Mouse (Mus musculus) cerebellum, adult 11-12 months (tissue): ENCODE data around the gene Map4.
A peak's percentile ranks its signal among the peaks of the same experiment; 100 is the strongest.
"Not testable (repeated sequence)": the region's sequence is repeated elsewhere in the genome, so short reads cannot be mapped to it uniquely, and the experiment has no call there.

Experiments
- DNase-seq: peaks from one replicate; pipeline ENCODE4 v3.0.0; 2022

Gene Map4

DNA sequence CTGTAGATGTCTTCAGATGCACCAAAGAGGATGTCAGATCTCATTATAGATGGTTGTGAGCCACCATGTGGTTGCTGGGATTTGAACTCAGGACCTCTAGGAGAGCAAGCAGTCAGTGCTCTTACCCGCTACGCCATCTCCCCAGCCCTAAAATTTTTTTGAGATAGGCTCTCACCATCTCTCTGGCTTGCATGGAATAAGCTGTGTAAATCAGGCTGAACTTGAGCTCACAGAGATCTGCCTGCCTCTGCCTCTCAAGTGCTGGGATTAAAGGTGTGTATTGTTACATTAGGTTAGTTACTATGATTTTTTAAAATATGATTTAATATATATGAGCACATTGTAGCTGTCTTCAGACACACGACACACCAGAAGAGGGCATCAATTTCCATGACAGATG, 2.1 kb upstream of the Map4 start:
- no peak for DNase-seq

- no peak for DNase-seq
Observed at GRCm38 (mm10) chr9:109930063-109930462, 1.2 kb upstream of the Map4 start.

- peak; percentile 28 for DNase-seq
Observed at GRCm38 (mm10) chr9:109930752-109931151, 508 bp upstream of the Map4 start.

DNA sequence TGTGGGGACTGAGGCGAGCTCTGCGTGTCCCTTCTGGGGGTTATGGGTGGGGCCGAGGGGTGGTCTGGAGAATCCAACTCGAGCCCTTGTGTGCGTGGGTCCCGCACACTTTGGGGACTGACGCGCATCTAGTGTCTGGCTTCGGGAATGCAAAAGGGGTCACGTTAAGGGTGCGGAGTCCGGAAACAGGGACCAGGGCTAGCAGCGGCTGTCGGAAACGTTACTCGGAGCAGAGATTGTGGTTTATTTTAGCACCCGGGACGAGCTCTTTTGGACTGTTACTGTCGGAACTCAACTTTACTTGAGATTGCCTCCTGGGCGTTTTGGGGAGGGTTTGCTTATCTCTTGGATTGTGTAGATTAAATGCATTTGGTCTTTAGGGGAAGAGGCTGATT, 1.1 kb downstream of the Map4 start:
- DNase-seq = no peak

DNA sequence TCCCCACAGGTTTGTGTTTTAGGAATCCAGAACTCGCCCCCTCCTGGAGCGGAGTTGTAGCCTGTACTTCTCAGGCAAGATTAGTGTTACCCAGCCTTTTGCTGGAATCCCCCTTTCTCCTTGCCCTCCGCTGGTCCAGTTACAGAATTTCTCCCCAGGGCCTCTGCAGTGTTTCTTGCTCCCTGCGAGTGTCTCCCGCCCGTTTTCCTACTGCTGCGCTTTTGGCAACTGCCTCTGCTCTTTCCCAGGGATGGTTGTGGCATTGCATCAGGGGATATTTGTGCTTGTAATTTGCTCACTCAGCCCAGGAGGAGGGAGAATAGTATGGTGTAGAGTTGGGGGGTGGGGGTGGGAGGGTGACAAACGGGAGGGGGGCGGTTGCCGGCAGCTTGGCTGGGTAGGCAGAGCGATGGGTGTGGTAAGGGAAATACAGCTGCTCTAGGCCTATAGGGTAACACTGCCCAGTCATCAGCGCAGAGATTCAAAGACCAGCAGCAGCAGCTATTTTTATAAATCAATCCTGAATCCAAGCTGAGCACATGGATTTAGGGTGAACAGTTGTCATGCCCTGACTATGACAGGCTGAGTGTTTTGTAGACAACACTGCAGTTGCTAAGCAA, 1.6 kb downstream of the Map4 start:
- DNase-seq = peak; percentile 59

- DNase-seq = no peak
Observed at GRCm38 (mm10) chr9:109939401-109939800, 8.1 kb downstream of the Map4 start.

DNA sequence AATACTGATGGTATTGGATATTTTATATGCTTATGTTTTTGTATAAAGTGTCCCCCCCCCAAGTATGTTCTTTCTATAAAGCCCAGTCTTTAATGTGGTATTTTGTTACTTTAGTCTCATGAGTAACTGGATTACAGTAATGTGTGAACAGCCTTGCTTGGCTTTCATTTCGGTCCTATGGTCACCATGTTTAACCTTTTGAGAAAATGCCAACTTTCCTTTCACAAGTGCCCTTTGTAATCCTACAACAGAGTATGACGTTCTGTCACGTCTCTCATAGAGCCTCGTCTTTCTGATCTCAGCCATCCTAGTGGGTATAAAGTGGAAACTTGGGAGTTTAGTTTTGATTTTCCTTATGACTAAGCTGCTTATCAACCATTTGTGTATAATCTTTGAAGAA, 11.5 kb downstream of the Map4 start:
- no peak for DNase-seq

DNA sequence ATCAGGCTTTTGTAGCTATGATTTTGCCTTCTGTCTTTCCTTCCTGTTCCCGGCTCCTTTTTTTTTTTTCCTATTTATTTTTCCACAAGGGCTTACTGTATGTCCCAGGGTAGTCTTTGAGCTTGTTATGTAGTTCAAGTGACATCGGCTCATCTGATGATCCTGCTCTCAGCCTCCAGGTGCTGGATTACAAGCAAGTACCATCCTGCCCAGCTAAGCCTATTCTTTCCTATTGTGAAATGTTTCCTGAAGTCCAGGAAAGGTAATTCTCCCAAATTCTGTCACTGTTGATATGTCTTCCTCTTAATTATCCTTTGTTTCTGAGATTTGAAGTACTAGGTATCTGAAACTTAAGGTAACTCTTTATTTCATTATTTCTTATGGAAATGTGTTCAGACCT, 13.5 kb downstream of the Map4 start:
- DNase-seq = no peak

DNA sequence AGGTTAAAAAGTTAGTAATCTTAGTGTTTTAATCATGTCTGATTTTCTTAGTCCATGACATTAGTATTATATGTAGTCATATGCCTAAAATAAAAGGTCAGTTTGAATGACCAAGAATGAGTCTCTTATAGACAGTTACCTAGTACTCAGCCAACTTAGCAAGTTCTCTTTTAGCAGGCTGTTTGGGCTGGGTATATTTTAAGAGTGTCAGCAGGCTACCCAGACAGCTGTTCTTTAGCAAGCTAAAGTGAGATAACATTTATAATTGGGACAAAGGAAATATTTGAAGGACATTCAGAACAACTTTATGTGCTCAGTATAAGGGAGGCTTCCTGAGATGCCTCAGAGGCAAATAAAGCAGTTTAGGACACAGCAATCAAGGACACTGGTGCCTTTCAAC, 17.3 kb downstream of the Map4 start:
- DNase-seq = no peak

- DNase-seq = no peak
Observed at GRCm38 (mm10) chr9:109949801-109950200, 18.5 kb downstream of the Map4 start.

DNA sequence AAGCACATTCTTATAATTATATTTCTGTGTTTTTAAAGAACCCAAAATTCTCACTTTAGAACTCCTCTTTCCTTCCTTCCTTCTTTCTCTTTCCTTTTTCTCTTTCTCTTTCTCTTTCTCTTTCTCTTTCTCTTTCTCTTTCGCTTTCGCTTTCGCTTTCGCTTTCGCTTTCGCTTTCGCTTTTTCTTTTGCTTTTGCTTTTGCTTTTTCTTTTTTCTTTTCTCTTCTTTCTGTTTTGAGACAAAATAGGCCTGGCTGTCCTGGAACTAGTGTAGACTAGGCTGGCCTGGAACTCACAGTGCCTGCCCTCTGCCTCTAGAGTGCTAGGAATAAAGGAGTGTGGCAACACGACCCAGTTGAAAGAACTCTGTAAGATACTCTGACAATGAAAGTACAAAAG, 22.3 kb downstream of the Map4 start:
- no peak for DNase-seq

DNA sequence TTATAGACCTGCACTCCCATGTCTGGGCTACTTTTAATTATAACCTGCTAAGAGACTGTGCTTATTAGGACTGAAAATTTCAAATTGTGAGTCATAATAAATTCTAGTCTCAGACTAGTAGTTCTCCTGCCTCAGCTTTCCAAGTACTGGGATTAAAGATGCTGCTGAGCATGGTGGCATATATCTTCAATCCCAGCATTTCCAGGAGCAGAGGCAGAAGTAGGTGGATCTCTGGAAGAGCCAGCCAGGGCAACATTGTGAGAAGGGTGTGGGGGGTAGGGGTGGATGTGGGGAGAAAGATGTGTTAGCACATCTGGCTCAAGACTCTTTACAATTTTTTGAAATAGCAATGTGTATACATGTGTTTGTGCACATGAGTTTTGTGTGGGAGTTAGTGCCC, 23.4 kb downstream of the Map4 start:
- DNase-seq = no peak

DNA sequence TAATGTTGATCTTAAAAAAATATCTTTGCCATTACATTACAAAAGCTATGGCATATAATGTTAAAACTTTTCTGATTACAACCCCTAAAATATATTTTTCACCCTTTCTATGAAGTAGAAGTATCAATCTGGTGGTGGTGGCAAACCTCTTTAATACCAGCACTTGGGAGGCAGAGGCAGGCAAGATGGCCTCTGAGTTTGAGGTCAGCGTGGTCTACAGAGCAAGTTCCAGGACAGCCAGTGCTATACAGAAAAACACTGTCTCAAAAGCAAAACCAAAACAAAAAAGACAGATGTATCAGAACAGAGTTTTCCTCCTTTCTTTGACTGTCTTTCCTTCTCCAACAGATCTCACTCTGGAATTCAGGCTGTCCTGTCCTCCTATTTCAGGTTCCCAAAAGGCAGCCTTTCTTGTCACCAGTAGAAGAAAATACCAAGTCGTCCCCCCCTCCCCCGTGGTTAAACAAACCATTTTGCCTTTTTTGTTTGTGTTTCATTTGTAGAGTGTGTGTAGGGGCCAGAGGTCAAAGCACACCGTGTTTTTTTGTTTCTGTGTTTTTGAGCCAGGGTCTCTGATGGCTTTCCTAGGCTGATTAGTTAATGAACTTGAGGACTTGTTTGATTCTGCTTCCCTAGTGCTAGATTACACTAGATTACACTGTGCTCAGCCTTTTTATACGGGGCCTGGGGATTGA, 28.3 kb downstream of the Map4 start:
- no peak for DNase-seq

- no peak for DNase-seq
Observed at GRCm38 (mm10) chr9:109960593-109960992, 29.3 kb downstream of the Map4 start.

GRCm38 (mm10) chr9:109964761-109965160, 33.5 kb downstream of the Map4 start:
- no peak for DNase-seq

DNA sequence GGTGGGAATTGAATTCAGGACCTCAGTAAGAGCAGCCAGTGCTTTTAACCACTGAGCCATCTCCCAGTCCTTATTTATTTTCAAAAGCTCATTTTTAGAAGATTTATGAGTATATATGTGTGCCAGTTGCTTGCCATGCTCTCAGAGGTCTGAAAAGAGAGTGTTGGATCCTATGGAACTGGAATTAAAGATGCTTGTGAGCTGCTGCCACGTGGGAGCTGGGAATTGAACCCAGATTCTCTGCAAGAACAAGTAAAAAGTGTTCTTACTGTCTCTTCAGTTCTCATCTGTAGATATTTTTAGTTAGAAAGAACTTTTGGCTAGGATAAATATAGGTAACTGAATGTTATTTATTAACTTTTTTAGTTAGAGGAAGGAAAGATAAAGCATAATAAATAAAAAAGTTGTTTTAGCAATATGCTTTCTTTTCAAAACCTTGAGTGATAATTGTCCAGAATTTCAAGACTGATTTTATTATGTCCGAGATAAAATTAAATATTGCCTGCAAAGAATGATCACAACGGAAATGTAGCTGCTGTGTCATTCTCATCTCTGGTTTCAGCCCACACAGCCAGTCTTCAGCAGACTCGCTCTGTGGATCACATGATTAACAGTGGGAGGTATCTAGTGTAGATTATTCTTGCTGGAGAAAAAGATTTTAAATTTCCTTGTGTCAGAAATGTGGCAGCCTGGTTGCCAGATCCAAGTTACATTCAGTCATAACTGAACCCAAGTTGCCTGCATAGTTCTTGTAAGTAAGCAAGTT, 37.3 kb downstream of the Map4 start:
- no peak for DNase-seq

DNA sequence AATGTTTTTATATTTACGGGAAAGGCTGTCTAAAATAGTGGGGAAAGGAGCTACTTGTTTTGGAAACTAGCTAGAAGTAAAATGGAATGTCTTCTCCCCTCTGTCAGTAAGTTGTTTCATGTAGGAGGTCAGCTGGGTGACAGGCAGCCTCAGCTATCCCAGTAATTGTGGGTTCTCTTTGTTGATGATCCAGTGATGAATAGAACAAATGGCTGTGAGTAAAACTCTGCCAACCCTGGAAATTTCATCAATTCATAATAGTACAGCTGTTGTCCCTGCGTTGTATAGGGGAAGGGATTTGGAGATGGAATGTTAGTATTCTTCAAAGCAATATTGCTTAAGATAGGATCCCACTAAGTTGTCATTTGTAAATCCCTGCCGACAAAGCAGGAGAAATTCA, 37.9 kb downstream of the Map4 start:
- no peak for DNase-seq

DNA sequence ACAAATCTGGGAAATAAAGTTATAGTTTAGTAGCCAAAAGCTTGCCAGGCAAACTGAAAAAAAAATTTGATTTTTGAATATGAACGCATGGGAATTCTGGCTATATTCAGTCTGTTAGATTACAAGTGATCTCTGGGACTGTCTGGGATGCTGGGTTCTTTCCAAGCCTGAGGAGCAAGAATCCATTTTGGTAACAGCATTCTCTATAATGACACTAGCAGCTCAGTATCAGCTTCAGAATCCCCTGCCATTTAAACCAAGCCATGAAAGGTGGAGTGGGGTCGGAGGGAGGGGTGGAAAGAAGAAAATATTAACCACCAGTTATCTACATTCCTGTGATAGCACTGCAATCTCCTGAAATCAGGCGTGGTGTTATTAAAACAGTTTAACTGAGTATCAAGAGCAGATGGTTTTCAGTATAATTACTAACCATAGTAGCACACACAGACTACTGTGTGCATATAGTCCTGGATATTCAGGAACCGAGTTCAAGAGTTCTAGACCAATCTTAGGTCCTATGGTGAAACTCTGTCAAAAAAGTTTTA, 38.6 kb downstream of the Map4 start:
- DNase-seq = no peak

- not testable (repeated sequence) for DNase-seq
Observed at GRCm38 (mm10) chr9:109971711-109972110, 40.5 kb downstream of the Map4 start.

DNA sequence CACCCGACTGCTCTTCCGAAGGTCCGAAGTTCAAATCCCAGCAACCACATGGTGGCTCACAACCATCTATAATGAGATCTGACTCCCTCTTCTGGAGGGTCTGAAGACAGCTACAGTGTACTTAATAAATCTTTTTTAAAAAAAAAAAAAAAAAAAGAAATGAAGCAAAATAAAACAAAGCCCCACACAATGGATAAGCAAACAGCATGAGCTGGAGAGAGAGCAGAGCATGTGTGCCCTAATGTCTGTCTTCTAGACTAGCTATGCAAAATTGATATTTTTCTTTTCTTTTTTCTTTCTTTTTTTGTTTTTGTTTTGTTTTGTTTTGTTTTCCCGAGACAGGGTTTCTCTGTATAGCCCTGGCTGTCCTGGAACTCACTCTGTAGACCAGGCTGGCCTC, 49.0 kb downstream of the Map4 start:
- DNase-seq = not testable (repeated sequence)

GRCm38 (mm10) chr9:109985416-109985815, 54.2 kb downstream of the Map4 start:
- peak; percentile 75 for DNase-seq

DNA sequence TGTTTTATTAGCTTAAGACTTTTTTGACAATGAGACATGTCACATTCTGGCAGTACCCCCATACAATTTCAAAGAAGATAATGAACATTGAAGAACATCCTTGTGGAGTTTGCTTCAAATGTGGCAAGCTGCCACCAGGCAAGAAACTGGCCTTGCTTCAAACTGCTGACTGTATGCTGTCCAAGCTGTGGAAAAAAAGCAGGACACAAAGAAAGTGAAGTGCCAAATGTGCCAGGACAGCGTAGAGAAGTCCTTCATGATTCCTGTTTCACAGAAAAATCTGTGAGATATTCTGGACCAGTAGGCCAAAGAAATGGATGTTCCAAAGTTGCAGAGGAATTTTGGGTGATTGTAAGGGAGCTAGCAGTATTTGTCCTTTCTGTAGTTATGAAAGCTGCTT, 57.8 kb downstream of the Map4 start:
- DNase-seq = peak; percentile 41

GRCm38 (mm10) chr9:109997441-109997840, 66.2 kb downstream of the Map4 start:
- no peak for DNase-seq

DNA sequence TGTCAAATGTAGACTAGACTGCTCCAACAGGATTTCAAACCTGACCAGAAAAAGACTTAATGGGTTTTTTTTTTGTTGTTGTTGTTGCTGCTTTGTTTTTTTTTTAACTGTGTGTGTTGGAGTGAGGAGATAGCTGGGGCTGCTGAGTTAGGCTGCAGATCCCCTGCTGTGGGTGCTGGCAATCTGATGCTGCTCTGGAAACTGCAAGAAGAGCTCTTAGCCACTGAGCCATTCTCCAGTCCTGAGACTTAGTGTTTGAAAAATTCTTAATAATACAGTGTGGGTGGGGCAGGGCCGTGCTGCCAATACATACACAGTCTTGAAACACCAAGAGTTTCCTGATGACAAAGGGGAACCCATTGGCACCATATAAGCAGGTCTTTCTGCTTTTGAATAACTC, 70.7 kb downstream of the Map4 start:
- DNase-seq = no peak
